Mouse (Mus musculus) heart, adult 11 months (tissue): ENCODE data around the gene Cyp2d10.
"Not testable (repeated sequence)": the region's sequence is repeated elsewhere in the genome, so short reads cannot be mapped to it uniquely, and the experiment has no call there.

ENCODE experiments used
- DNase-seq: peaks from one replicate; pipeline ENCODE4 v3.0.0; 2022

The Cyp2d10 gene

DNA sequence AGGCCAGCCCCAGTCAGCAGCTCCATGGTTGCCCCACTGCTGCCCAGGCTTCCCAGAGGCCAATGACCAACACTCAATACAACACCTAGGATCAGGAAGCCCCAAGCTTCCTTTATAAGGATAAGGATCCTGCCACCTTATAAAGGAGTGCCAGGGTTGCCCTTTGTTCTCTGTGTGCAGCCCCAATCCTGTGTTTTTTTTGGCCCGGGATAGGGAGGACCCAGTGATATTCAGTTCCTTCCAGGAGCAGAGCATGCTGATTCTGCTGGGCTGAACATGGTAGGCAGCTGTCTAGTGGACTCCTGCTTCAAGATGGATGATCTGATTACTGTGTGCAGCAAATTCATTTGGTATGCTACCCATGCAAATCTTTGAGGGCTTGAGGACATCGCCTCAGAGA lies 13.1 kb downstream of the Cyp2d10 start, which contains the start of gene Cyp2d11:
Gene Cyp2d11 (minus strand): TSS at position 101 of the 400 bp plus-strand sequence.
- not testable (repeated sequence) for DNase-seq

DNA sequence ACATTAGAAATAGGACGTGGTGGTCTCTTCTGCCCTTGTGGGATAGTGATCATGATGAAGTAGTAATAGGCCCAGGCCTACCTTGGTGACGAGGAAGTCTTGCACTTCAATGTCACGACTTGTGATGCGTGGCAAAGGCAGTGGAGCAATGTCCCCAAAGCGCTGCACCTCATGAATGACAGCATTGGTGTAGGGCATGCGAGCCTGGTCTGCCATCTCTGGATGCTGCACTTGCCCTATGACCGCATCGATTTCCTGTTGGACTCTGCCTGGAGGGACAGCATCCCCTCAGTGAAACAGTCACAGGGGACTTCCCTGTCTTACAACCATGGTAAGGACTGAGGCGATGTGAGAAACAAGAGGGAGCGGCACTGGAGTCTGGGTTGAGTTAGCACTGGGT lies 17.1 kb downstream of the Cyp2d10 start:
- DNase-seq: peak; percentile 51

DNA sequence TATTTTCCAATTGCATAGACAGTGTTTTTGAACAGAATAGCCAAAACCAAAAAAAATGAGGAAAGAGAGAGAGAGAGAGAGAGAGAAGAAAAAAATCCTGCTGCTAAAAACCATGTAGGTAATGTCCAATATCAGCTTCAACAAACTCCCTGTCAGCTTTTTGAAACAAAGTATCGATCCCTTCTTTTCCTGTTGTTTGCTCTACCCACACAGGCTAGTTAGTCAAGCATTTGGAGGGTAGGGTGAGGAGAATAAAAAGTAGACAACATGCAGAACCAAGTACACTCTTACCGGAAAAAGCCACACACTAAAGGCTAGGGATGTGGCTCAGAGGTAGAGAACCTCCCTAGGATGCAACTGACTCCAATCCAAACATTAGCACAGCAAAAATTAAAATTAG lies 21.3 kb downstream of the Cyp2d10 start:
- no peak for DNase-seq

DNA sequence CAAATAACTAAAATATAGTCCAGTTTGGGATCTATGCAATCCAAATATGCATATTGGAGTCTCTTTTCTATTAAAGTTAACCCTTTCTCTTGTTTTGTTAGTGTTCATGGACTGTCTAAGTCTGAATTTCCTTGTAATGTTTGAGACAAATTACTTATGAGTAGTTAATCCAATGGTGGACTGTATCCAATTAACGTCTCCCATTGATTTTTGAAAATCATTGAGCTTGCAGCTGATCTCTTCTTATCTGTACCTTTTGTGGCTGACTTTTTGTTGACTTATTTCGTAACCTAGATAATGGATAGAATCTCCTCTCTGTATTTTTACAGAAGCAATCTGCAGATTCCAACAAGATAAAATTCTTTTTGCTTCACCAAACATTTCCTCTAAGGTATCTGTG lies 24.6 kb downstream of the Cyp2d10 start:
- DNase-seq: no peak

DNA sequence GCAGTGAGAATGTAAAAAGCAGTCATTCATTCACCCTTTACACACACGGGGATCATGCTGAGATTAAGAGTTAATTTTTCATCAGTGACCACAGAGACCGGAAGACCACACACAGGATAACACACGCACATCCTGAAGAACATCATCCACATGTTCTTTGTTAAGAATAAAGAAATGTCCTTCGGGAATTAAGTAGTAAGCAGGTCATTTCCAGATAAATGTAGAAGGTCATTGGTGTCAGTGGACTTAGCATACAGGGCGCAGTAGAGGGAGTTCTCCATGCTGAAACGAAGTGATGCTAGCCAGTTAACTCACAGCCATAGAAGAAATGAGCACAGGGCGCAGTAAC lies 26.3 kb downstream of the Cyp2d10 start:
- no peak for DNase-seq

DNA sequence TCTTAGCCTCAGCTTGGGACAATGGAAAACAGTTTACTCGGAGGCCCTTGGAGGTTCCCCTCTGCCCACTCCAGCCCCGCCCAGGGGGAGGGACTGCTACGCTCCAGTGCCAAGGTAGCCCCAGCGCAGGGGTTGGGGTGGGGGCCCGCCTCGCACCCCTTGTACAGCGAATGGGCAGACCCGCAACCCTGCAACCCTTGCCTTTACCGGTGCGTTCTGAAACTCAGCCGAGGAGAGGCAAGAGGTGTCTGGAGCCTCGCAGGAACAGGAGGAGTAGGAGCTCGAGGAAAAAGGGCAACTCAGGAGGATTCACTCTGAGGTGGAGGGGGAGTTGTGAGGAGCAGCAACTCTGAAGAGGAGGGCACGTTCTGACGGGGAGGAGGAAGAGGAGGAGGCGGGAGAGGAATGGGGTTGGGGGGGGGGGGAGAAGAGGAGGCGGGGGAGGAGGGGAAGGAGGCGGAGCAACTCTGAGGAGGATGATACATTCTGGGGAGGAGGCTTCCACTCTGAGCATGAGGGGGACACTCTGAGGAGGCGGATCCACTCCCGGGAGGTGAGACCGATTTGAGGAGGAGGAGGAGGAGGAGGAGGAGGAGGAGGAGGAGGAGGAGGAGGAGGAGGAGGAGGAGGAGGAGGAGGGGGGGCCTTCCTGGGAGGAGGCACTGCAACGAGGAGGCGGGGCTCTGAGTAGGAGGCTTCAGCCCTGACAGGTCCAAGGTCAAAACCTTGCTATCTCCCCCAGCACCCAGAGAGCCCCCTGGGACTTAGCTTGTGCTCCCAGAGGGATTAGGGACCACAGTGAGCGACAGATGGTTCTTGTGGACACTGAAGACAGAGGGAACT lies 26.9 kb downstream of the Cyp2d10 start, which contains the start of gene Cyp2d22:
Gene Cyp2d22 (minus strand): TSS at position 390 of the 843 bp plus-strand sequence.
- peak; percentile 98 for DNase-seq

DNA sequence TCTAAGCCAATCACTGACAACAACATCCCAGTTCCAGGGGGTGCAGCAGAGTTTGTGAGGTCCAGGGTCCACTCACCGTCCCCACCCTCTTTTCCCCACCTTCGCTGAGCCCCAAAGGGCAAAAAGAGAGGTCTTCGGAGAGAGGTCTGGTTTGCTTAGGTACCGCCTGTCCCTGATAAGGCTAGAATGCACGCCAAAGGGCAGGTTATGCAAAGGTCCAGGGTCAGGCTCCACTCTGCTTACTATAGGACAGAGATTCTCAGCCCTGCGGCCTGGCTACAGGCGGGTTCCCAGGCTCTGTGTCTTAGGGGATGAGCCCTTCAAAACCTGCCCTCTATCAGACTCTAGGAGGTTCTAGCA lies 27.5 kb downstream of the Cyp2d10 start:
- DNase-seq: no peak

DNA sequence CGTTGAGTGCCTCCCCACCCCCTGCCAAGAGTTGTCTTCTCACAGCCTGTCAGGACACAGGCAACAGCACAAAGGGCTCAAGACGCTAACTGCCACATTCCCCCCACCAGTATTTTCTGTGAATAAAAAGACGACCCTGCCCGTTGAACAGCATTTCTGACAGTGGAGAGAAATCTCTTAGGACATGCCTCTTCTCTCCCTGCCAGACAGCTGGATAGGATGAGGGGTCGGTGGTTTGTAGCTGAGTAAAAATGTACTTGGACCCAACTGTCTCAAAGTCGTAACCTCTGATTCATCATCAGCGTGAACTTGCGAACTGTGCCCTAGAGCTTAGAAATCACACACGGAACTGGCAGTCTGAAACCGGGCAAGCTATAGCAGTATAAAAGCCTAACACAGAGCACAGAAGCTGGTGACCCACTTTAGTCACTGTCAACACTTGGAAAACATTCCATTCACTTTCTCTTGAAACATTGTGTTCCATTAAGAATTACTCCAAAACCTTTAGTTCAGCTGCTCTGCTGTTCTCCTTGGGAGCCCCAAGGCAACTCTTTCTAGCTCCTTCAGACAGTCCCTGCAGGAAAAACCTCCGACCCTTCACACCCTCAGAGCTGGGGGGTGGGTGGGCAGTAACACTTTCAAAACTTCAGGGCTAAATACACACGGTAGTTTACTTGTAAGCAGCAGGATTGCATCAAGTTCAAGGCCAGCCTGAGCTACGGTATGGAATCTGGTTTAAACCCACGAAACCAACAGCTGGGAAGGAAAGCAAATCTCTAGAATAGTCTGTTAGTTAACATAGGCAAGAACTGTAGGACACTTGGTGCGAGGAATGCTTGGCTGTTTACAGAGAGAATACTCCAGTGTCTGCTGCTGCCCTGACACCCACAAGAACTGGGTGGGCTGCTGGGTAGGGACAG lies 28.5 kb downstream of the Cyp2d10 start:
- peak; percentile 94 for DNase-seq

DNA sequence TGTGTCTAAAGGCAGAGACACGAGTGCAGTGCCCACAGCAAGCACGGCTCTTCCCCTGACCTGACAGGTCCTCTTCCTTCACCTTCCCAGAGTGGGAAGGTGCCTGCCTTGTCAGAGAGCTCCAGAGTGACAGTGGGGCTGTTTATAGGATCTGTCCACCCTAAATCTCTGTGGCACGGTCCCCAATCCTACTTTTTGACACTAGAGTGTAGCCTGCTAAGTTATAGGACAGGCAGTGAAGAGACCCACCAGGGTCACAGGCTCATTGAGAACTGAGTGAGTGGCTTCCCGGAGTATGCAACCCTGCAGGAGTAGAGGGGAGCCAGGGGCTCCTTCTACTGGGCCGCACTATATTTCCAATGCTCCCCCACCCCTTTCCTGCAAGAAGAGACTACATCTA lies 29.3 kb downstream of the Cyp2d10 start:
- DNase-seq: peak; percentile 91

DNA sequence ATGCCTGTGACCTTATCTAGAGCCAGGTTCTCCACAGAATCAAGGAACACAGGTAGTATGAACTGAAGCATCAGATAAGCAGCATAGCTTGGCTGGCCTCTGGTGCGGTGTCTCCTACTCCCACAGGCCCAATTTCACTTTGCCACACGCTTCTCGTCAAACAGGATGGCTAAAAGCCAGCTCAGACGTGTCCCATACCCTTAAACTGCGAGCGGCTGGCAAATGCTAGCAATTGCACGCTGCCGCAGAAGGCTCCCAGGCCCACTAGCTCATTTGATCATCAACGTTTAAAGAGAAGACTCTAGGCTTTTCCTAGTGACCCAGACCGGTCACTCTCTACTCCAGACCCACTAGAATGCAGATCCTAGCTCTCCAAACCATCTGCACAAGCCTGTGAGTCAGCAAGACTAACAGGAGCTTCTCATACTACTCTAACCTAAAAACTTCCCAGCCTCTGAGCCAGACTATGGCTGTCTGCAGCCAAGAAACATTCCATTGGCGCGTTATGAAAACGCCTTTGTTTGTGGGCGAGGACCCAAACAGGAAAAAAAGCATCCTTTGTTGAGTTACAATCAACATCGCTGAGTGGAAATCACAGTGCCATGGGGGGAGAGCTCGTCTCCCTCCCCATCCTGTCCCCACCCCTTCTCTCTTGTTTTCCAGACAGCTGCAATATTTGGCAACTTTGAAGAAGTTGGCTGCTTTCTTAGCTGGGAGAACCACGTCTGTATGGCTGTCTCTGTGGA lies 30.4 kb downstream of the Cyp2d10 start:
- DNase-seq: peak; percentile 99

DNA sequence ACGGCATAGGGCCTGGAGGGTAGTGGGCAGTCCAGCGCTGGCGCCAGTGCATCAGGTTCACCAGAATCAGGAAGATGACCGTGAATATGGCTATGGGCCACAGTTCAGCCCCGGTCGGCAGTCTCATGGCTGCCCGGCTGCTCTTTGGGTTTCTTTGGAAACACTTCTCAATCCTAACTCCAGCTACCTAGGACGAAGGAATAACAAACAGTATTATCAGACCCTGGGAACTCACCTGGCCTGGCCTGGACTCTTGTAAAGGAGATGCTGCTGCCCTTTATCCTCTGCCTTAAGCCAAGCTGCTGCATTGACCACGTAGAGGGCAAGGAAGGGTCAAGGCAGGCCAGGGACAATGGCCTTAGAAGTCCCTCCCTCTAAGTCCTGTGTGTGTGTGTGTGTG lies 31.1 kb downstream of the Cyp2d10 start:
- peak; percentile 90 for DNase-seq

DNA sequence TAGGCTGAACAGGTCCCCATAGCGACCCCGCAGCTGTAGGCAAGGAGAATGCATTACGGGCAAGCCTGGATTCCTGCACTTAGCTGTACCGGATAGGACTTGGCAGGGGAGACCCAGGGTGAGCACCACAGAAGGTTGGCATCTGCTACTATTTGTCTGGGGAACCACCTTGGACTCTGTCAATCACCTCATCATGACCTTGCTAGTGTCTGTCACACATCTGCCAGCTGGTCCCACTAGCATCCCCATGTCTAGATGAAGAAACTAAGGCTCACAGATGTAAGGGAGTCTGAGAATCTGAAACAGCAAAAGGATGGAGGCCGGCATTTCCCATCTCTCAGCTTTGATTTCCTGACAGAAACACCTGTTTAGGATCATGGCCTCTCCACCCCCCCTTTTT lies 32.6 kb downstream of the Cyp2d10 start:
- DNase-seq: peak; percentile 90

DNA sequence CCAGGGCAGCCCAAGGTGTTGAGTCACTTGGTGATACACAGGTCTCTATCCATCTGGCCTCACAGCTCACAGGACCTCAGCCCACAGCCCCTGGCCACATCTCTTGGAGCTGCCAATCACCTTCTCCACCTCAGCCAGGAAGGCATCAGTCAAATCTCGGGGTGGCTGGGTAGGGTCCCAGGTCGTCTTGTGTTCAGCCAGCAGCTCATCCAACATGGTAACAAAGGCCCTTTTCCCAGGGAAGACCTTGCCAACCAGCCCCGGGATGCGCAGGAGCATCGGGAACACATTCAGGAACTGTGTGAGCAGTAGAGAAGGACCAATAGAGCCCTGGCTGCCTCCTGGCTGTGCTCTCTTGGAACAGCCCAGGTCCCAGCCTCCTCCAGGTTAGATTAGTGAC lies 34.0 kb downstream of the Cyp2d10 start:
- DNase-seq: peak; percentile 89

DNA sequence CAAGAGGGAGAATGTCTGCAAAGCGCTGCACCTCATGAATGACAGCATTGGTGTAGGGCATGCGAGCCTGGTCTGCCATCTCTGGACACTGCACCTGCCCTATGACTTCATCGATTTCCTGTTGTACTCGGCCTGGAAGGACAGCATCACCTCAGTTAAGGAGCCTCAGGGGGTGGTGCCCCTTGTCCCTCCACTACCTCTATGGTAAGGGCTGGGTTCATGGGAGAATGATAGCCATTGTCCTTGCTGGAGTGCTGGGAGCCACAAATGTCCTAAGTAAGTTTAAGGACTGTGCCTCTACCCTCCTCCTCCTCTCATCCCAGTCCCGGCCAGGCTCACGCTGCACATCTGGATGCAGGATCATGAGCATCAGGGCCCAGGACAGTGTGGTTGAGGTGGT lies 34.5 kb downstream of the Cyp2d10 start:
- DNase-seq: peak; percentile 82

DNA sequence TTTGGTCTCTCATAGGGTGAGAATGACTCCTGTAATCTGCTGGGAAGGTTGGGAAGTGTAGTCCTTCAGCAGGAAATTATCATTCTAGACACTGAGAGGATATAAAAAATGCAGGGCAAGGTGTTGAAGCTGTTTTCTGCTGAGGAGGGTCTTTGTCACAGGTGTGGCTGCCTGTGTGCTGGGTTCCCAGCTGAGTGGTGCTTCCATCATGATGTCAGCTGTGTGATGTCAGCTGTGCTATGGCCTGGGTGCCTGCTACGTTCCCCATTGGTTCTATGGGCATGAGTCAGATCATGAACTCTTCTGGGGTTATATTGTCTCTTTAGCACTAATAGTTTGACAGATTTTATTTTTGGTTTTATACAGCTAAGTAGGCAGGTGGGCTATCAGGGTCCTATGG lies 38.1 kb downstream of the Cyp2d10 start:
- peak; percentile 76 for DNase-seq

DNA sequence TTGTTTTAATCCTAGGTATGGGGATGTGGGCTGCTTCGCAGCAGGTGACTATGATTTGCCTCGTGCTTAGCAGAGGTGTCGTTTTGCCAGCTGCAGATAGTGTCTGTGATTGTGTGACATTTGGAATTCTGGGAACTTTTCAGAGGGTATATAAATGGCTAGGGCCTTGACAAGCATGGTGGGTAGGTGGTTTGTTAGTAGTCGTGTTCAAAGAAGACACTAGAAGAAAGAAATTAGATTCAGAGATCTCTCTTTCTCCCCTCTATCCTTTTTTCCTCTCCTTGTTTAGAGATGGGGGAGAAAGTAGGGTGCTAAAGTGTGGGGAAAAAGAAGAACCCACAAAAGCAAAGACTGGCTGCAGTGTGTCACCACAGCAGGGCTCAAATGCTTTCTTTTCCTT lies 38.8 kb downstream of the Cyp2d10 start:
- DNase-seq: peak; percentile 51

DNA sequence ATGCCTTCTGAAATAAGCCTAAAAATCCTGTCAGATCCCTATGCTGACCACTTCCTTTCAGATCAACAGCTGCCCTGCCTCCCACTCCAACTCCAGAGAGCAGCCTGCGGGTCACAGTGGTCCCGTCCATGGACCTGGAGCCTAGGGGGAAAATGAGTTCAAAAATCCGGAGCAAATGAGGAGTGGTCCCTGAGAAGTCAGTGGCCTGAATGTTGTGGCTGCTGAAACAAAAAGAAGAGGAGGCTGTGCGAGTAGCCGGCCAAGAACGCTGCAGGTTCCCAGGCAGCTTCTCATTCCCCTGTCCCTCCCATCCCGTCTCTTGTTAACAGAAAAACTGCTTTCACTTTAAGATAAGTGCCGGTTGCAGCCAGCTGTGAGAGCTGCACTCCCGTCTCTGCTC lies 42.4 kb downstream of the Cyp2d10 start:
- DNase-seq: peak; percentile 91

DNA sequence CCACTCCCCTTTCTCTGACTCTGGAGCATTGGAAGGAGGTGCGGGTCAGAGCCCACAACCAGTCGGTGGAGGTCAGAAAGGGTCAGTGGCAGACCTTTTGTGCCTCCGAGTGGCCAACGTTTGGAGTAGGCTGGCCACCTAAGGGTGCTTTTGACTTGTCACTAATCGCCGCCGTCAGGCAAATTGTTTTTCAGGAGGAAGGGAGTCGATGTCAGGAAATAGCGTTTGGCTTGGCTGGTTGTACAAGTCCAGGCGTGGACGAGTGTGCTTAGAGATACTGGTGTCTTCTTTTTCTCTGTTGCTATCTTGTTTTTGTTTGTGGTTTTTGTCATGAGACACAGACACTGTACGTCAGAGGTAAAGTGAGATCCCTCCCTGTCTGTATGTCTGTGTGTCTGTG lies 43.2 kb downstream of the Cyp2d10 start:
- DNase-seq: peak; percentile 63

DNA sequence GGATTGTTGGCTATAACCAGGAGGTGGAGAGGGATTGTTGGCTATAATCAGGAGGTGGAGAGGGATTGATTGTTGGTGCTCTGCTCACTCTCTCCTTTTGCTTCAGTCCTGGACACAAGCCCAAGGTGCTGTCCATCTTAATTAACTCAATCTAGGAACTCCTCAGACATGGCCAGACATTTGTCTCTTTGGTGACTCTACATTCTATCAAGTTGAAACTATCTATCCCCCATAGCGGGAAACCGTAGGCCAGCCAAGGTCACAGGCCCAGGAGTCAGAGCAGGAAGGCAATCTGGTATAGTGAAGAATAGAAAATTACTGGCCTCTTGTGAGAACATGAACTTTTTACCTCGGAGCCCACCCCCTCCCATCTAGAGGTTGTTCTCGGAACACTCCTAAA lies 44.8 kb downstream of the Cyp2d10 start:
- peak; percentile 93 for DNase-seq

DNA sequence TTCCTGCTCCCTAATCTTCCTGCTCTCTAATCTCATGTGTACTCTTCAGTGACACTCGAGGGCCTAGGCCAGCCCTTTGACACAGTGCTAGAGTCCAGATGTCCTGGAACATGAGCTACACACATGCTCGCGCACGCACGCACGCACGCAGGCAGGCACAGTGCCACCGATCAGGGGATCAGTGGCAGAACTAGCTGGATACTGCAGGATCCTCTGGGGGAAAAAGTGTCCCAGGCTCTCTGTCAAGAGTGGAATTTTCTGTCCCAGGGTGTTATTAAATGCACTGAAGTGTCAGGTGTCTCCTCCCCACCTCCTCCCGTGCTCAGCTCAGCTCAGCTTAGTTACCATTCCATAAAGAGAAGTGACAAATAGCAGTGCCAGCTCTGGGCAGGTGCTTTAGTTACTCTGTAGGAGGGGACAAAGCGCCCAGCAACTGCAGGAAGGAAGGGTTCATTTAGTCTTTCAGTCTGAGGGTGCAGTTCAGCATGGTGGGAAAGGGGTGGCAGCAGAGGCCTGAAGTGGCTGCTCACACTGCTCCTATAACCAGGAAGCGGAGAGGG lies 45.5 kb downstream of the Cyp2d10 start:
- DNase-seq: peak; percentile 96

DNA sequence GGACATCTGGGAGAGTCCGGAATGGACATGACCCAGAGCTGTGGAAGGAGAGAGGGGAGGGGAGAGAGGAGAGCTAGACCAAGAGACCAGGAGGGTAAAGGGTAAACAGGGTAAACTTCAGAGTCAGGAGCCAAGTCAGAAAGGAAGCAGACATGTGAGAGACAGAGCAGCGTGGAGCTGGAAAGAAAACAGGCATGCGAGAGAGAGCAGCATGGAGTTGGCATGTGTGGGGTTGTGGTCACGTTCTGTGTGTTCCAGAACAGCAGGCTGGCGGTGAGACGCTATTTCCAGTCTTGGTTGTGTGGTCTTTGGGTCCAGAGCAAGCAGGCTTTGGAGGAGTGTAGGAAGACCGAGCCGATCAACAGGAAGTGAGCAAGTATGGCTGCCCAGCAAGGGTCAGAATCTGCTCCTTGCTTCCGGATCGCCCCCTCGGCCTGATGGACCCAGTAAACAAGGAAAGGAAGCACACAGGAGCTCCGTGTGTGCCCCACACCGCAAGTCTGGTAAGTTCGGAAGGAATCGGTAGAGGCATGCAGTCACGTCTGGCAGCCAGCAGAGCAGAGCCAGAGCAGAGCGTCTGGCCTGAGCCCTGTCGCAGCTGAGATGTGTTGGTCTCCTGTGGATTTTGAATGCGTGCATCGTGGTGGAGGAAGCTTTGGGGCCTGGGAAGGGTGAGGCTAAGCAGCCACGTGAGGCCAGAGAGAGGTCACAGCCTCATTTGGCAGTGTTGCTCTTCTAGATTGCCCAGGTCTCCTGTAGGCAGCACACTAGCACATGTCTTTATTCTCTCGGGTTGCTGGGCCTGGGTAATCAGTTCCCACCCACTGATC lies 48.3 kb downstream of the Cyp2d10 start:
- peak; percentile 96 for DNase-seq
